Mouse (Mus musculus): Measurements from ENCODE around the gene Gcnt2.

DNA sequence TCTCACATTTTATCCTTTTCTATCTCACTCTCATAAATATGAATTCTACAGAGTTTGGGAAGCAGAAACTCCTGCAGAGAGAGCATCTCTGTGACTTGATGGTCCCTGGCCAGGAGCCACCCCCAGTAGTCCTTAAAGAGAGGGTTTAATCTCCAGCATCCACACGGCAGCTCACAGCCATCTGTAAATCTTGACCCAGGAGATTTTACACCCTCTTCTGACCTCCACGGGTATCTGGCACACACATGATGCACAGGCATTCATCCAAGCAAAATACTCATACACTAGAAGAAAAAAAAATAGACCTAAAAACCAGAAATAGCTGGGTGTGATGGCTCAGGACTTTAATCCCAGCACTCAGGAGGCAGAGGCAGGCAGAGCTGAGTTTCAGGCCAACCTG is 128.9 kb downstream of the Gcnt2 start:
- no peak for TF ChIP-seq CTCF (IDR thresholded peaks at IDR 0.05; ENCODE audit: borderline replicate concordance, extremely low read depth, insufficient read depth, insufficient read length)
- TF ChIP-seq POLR2A (IDR thresholded peaks at IDR 0.05; ENCODE audit: borderline replicate concordance, extremely low read depth, insufficient read depth, insufficient read length, poor library complexity, severe bottlenecking) = no peak

Data from brain, embryonic 14.5 days (tissue).